Mouse (Mus musculus): ENCODE data around the gene Pdcd6.

Gene Pdcd6

DNA sequence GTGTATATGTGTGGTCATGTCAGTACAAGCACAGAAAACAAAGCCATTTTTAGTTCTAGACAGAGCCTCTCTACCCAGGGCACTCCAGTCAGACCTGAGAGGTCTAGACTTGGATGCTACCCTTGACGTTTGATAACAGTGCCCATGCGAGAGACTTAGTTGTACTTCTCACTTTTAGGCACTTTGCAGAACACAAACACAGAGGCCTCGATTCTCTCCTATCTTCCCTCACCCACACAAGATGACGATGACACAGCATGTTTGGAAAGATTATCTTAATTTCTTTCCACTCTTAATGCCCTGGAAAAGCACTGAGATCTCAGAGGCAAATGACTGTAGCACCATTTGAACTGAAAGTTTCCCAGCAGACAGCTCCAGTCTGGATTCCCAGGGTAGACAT lies 41.7 kb downstream of the Pdcd6 start:
- DNase-seq (ENCODE audit: low spot score): no peak

DNA sequence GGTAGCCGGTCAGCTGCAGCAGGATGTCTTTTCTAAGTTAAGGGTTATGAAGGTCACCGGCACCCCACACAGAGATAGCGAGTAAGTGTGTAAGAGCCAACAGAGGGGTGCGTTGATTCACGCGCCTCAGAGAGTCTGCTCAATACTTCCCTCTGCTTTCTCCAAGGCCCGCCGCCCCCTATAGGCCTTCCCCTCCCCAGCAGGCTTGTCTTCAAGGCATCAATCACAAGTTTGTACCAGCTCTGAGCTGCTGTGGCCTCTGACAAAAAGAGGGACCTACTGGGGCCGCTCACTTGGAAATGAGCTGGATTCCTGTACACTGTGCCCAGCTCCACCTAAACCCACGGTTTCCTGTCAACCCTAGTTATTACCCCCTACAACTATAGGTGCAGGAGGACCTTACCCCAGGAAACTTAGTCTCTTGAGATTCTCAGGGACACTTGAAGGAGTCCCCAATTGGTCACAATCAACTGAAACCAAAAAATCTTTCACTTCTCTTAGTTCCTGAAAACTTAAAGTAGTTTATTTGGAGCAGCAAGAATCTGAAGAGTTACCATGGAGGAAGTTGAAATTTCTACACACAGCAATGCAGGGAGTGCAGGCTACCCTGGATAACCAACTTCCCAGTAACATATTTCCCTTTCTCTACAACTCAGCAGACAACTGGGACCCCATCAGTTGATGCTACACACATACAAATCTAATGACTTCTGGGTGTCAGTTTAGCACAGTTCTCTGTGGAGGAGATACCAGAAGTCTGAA lies 57.0 kb downstream of the Pdcd6 start:
- peak; percentile 9 for DNase-seq (ENCODE audit: low spot score)

DNA sequence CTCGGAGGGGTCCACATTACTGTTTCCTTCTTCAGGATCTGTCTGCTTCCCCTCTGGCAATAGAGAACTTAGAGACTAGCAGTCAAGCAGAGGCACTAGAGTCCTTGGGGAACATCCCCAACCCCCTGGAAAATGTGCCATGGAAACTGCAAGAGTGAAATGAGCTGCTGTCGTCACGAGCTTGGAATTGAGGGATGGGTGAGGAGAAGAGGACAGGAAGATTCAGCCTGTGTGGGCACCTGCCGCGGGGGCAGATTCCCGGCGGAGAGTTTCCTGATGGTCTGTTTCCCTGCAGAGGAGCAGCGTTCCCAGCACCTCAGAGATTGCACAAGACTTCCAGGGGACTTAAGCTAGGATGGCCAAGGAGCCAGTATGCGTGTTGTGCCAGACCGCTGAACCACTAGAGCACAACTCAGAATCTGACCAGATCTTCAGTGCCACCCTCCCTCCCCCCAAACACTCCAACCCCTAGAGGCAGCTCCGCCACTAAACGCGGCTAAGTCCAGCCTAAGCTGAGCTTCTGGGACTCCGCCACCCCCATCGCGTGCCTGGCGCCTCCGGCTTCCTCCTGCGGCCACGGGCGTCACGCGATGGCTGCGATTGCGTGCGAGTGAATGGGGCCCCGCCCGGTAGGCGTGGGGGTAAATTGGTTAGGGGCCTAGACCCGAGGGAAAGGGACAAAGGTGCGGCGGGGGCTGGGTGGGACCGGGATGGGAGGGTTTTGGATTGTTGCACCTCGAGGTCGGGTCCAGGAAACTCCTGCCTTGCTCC lies 57.7 kb downstream of the Pdcd6 start:
- DNase-seq (ENCODE audit: low spot score): peak; percentile 26

Measured in testis, postnatal 14 days (tissue).